8 mouse cellular contexts compared by ENCODE assay signal in the genomic region with DNA sequence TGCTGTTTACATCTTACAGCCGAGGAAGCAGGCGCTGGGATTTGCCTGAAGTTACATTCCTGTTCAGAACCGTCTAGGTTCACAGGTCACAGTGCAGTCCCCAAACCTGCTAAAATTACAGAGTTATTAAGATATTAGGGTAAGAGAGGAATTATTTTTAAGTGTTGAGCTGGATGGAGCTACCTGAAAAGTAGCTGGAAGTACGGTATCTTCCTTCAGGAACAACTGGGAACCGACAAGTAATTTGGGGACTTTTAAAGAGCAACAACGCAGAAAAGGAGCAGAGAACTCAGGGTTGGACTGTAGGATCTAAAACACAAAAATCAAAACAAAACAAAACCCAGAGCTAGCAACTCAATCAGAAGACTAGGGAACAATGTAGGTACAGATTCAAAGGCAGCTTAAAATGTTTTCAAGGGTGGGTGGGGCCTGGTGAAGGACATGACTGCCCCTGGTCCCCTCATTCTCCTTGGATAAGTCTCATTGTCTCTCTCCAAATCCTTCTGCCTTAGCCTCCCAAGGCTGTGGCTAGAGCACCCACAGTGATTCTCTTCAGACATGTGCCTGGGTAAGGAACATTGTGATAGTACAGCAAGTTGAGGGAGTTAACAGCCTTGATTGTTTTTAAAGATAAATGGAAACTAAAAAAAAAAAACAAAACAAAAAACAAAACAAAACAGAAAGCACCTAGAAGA. TPM values are rescaled to one million over a fixed set of nuclear protein-coding genes. Genes with fewer than 3 reads are reported as not detected.
DNase-seq lines count a peak whose midpoint lies in the region; ATAC-seq and TF ChIP-seq lines count a peak whose summit lies in the region.

No protein-coding gene starts in this region.

- no peaks in the 10 kb centered on the region for H3K9me3 ChIP-seq in lung, embryonic 14.5 days (ENCODE audit: low read depth, low read length)
- no peaks in the 10 kb centered on the region for H3K9me3 ChIP-seq in intestine, embryonic 15.5 days

- H3K9ac ChIP-seq in lung, embryonic 14.5 days: peak overlapping the region; percentile 72
- no peak overlapping the region; the same call in 1 of the 2 replicates for H3K9ac ChIP-seq in intestine, embryonic 15.5 days

- peak overlapping the region; percentile 99 for H3K27ac ChIP-seq in lung, embryonic 14.5 days (ENCODE audit: low read depth)
- H3K27ac ChIP-seq in intestine, embryonic 15.5 days: peak overlapping the region; percentile 99; the same call in 1 of the 2 replicates

- TF ChIP-seq CTCF in lung, embryonic 14.5 days (IDR thresholded peaks at IDR 0.05; ENCODE audit: low read depth): no peak

- peak overlapping the region; percentile 88 for H3K4me2 ChIP-seq in lung, embryonic 14.5 days
- peak overlapping the region; percentile 76 for H3K4me2 ChIP-seq in intestine, embryonic 15.5 days (replicated peaks)

- peak overlapping the region; percentile 77 for H3K4me3 ChIP-seq in lung, embryonic 14.5 days (ENCODE audit: low read depth, low read length)
- no peak overlapping the region for H3K4me3 ChIP-seq in intestine, embryonic 15.5 days (replicated peaks)

- ATAC-seq in lung, embryonic 14.5 days (ENCODE audit: insufficient read depth): no peak
- ATAC-seq in intestine, embryonic 15.5 days: no peak

- DNase-seq in lung, embryonic 14.5 days: peak; percentile 24
- no peak for DNase-seq in lung, postnatal 25 days (ENCODE audit: low spot score)
- peak; percentile 31 for DNase-seq in embryo, embryonic 9.5 days (ENCODE audit: extremely low spot score)
- DNase-seq in retina, embryonic 14.5 days (ENCODE audit: low spot score): peak; percentile 12
- no peak for DNase-seq in spleen, postnatal 14 days (ENCODE audit: low spot score in 2 of 2)
- DNase-seq in thymus, adult 18-20 months: no peak
- DNase-seq in layer of hippocampus, adult 18-20 months (ENCODE audit: low spot score in 2 of 2): no peak

- no peaks in the 10 kb centered on the region for H3K36me3 ChIP-seq in lung, embryonic 14.5 days (ENCODE audit: insufficient read depth)
- H3K36me3 ChIP-seq in intestine, embryonic 15.5 days: no peaks in the 10 kb centered on the region

- WGBS in lung, embryonic 14.5 days: 35% methylated on average over 6 of the region's 6 CpGs
- 43% methylated on average over 6 of the region's 6 CpGs for WGBS in intestine, embryonic 15.5 days

- no peaks in the 10 kb centered on the region for H3K27me3 ChIP-seq in lung, embryonic 14.5 days (ENCODE audit: insufficient read depth, low read length)
- H3K27me3 ChIP-seq in intestine, embryonic 15.5 days (replicated peaks): no peaks in the 10 kb centered on the region

- peaks cover 9% of the 10 kb centered on the region for H3K4me1 ChIP-seq in lung, embryonic 14.5 days (ENCODE audit: insufficient read depth)
- H3K4me1 ChIP-seq in intestine, embryonic 15.5 days (replicated peaks): peaks cover 9% of the 10 kb centered on the region

RNA-seq across cellular contexts. Expression of gene Stag1, which starts 43.9 kb away (rescaled TPM):
- 48.4 and 57.5 TPM in 2 replicates for polyA plus RNA-seq in lung, embryonic 14.5 days (2014; fragmentation: Nextera tagmentation; extraction: Ambion mirVana)
- 33.2 and 37.3 TPM in 2 replicates for polyA plus RNA-seq in intestine, embryonic 15.5 days (2015; fragmentation: Nextera tagmentation; extraction: Ambion mirVana)
- total RNA-seq in layer of hippocampus, adult 18-20 months (2021): 10 to 100 TPM; 64.9 to 68.0 TPM

Comparison
In these comparisons a context has a peak if more than half of its experiments do, and no peak if none do; other contexts are left out.
1. DNase-seq: peak in lung, embryonic 14.5 days (single experiment), embryo, embryonic 9.5 days (single experiment) and retina, embryonic 14.5 days (single experiment); none in lung, postnatal 25 days (single experiment), spleen, postnatal 14 days (0 of 2), thymus, adult 18-20 months (0 of 2) and layer of hippocampus, adult 18-20 months (0 of 2).